Mouse (Mus musculus) spleen, adult 2 months (tissue): Measurements from ENCODE around the gene Cerk. TPM values are rescaled to one million over a fixed set of nuclear protein-coding genes. Genes with fewer than 3 reads are reported as not detected.

Experiments used
- DNase-seq, 2 experiments: peaks; one replicate each; pipeline versions ENCODE4 v3.0.0 to v3.0.0-alpha.2; 2012 to 2021; ENCODE audit warnings: low spot score in 2 of 2, low read depth in 1 of 2
- H3K27ac ChIP-seq: fragments of 200-500 bp; 2 replicates; pipeline ENCODE4 v1.5.1; 2012; ENCODE audit warnings: low read length, inconsistent platforms; ENCODE audit not compliant: insufficient read depth
- H3K27me3 ChIP-seq: fragments of 200-500 bp; 2 replicates; pipeline ENCODE4 v1.6.1; 2012; ENCODE audit warnings: mild to moderate bottlenecking, moderate library complexity, low read length, inconsistent platforms; ENCODE audit not compliant: control insufficient read depth, insufficient read depth
- H3K36me3 ChIP-seq: fragments of 200-500 bp; 2 replicates; pipeline ENCODE4 v1.6.1; 2012; ENCODE audit warnings: mild to moderate bottlenecking, low read length, inconsistent platforms; ENCODE audit not compliant: control insufficient read depth, insufficient read depth
- H3K4me1 ChIP-seq: fragments of 200-500 bp; 2 replicates; pipeline ENCODE4 v1.6.1; 2011; ENCODE audit warnings: inconsistent platforms; ENCODE audit not compliant: control insufficient read depth, insufficient read depth, insufficient read length
- H3K4me3 ChIP-seq: fragments of 200-500 bp; 2 replicates; pipeline ENCODE4 v1.5.1; 2011; ENCODE audit warnings: mild to moderate bottlenecking, inconsistent platforms; ENCODE audit not compliant: insufficient read depth, insufficient read length; ENCODE audit errors: extremely low read depth
- CTCF ChIP-seq: fragments of 200-500 bp; IDR thresholded peaks from 2 replicates; pipeline ENCODE4 v1.5.1; 2011; ENCODE audit warnings: mild to moderate bottlenecking, inconsistent platforms; ENCODE audit not compliant: insufficient read depth, insufficient read length, insufficient replicate concordance; ENCODE audit errors: extremely low read depth
- POLR2A ChIP-seq: fragments of 200-500 bp; IDR thresholded peaks from 2 replicates; pipeline ENCODE4 v1.6.1; 2011; ENCODE audit warnings: low read depth, low read length, inconsistent platforms
- WGBS: fragments of 180-500 bp; shearing (Covaris S2); methylation state at CpG from one replicate; pipeline ENCODE4 v1.1.7; 2018; 5-methylcytosine and 5-hydroxymethylcytosine counted together
- polyA plus RNA-seq: library from polyadenylated mRNA; depleted of rRNA; stranded (reverse); fragments of >200 nt; gene quantifications from 2 replicates; pipeline ENCODE4 v1.2.3, GENCODE M21; 2012

Cerk gene
- polyA plus RNA-seq, 1 experiment, result 64.4 TPM

- Histone ChIP-seq H3K27me3 (no peaks in the 10 kb centered on the region), H3K27ac (no peak overlapping the region), H3K4me1 (no peaks in the 10 kb centered on the region), H3K36me3 (peaks cover 60% of the 10 kb centered on the region), H3K4me3 (no peak overlapping the region)
- TF ChIP-seq CTCF, result no peak
- TF ChIP-seq POLR2A, result no peak
- no peak for DNase-seq
- WGBS, result 93% methylated on average over 10 of the region's 10 CpGs
Measured at GRCm38 (mm10) chr15:86130657-86131056, 55.3 kb downstream of the Cerk start.

GRCm38 (mm10) chr15:86129036-86129435 is 56.9 kb downstream of the Cerk start:
- H3K4me3 ChIP-seq, result no peak overlapping the region
- WGBS, result 92% methylated on average over 3 of the region's 3 CpGs
- H3K36me3 ChIP-seq, result peaks cover 60% of the 10 kb centered on the region

DNA sequence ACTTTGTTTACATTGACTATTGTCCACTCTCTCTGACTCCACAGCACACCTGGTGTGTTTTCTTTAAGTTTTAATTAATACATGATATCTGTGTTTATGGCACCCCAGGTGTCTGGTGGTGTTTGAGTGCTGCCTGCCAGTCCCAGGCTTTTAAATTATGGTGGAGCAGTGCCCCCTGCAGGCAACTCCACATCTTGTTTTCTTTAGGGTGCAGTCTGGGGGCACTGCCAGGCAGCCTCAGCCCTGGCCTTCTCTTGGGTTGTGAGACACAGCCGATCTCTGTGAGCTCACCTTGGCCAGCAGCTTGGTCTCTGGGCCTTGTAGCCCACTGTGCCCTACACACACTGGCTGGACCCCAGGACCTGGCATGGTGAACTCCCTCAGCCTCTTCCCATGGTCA is 61.6 kb downstream of the Cerk start:
- WGBS, result 46% methylated on average over 1 of the region's 1 CpGs
- Histone ChIP-seq H3K27me3 (no peaks in the 10 kb centered on the region), H3K4me3 (no peak overlapping the region), H3K4me1 (no peaks in the 10 kb centered on the region; the same call in 1 of the 2 replicates), H3K27ac (no peak overlapping the region), H3K36me3 (peaks cover 48% of the 10 kb centered on the region)
- TF ChIP-seq CTCF (peak; percentile 59; the same call in 1 of the 2 replicates), POLR2A (no peak)
- DNase-seq, result peak; percentile 41 to 73

More at GRCm38 (mm10) chr15:86129036-86129435, 56.9 kb downstream of the Cerk start:
- no peak for DNase-seq
- TF ChIP-seq CTCF, result no peak
- TF ChIP-seq POLR2A, result no peak
- no peaks in the 10 kb centered on the region for H3K27me3 ChIP-seq
- H3K27ac ChIP-seq, result no peak overlapping the region
- no peaks in the 10 kb centered on the region for H3K4me1 ChIP-seq

DNA sequence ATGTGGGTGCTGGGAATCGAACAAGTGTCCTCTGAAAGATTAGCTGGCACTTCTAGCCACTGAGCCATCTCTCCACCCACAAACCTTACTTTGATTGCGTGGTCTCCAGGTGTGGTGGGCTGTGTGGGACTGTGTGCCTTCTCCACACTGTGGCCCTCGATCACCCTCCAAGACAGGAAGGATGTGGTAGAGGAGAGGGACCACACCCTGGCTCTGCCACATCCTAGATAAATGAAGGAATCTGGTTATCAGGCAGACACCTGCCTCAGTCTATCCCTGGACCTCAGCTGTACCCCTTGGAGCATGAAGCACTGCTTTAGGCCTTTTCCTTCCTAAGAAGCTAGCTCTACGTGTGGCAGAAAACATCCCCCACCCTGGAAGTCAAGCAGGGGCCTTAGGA is 62.5 kb downstream of the Cerk start:
- no peak for DNase-seq
- H3K4me1 ChIP-seq, result no peaks in the 10 kb centered on the region; the same call in 1 of the 2 replicates
- TF ChIP-seq POLR2A (no peak), CTCF (no peak)
- WGBS, result 52% methylated on average over 4 of the region's 4 CpGs
- no peak overlapping the region for H3K27ac ChIP-seq
- H3K27me3 ChIP-seq, result no peaks in the 10 kb centered on the region
- H3K36me3 ChIP-seq, result peaks cover 46% of the 10 kb centered on the region
- no peak overlapping the region for H3K4me3 ChIP-seq

- 94% methylated on average over 9 of the region's 9 CpGs for WGBS
- Histone ChIP-seq H3K4me1 (no peaks in the 10 kb centered on the region; the same call in 1 of the 2 replicates), H3K27me3 (no peaks in the 10 kb centered on the region), H3K27ac (no peak overlapping the region), H3K36me3 (peaks cover 38% of the 10 kb centered on the region), H3K4me3 (no peak overlapping the region)
- DNase-seq, result no peak
- TF ChIP-seq CTCF (no peak), POLR2A (no peak)
Measured at GRCm38 (mm10) chr15:86122261-86122949, 63.5 kb downstream of the Cerk start.

- DNase-seq, result no peak
- no peak overlapping the region for H3K27ac ChIP-seq
- TF ChIP-seq POLR2A, result no peak
- no peak for TF ChIP-seq CTCF
- H3K4me3 ChIP-seq, result no peak overlapping the region
- 79% methylated on average over 7 of the region's 7 CpGs for WGBS
- no peaks in the 10 kb centered on the region for H3K27me3 ChIP-seq
- H3K36me3 ChIP-seq, result peaks cover 23% of the 10 kb centered on the region
- no peaks in the 10 kb centered on the region; the same call in 1 of the 2 replicates for H3K4me1 ChIP-seq
Measured at GRCm38 (mm10) chr15:86119186-86119585, 66.8 kb downstream of the Cerk start.
